Mouse (Mus musculus): ENCODE measurements around the gene Hpn. TPM values are rescaled to one million over a fixed set of nuclear protein-coding genes. Genes with fewer than 3 reads are reported as not detected.

Gene Hpn
- polyA plus RNA-seq, 1 experiment: 4.1 TPM

Other genes with a start within 250 kb of the Hpn start
- 15.1 and 20.1 TPM in 2 replicates for gene Cd22, start 234.9 kb downstream of the Hpn start, polyA plus RNA-seq (2012; rRNA removed)
- gene Mag, start 200.4 kb downstream of the Hpn start, polyA plus RNA-seq (2012; rRNA removed): 0.51 and 1.2 TPM in 2 replicates
- gene Hamp2, start 190.6 kb downstream of the Hpn start, polyA plus RNA-seq (2012; rRNA removed): 0.61 and 0.71 TPM in 2 replicates
- gene Hamp, start 171.3 kb downstream of the Hpn start, polyA plus RNA-seq (2012; rRNA removed): 1.7 and 3.2 TPM in 2 replicates
- 55.1 and 74.9 TPM in 2 replicates for gene Usf2, start 158.5 kb downstream of the Hpn start, polyA plus RNA-seq (2012; rRNA removed)
- gene Lsr, start 141.8 kb downstream of the Hpn start, polyA plus RNA-seq (2012; rRNA removed): 392 and 435 TPM in 2 replicates
- gene Fam187b, start 141.5 kb downstream of the Hpn start, polyA plus RNA-seq (2012; rRNA removed): 12.1 and 13.5 TPM in 2 replicates
- 49.2 and 54.5 TPM in 2 replicates for gene Fxyd5, start 72.8 kb downstream of the Hpn start, polyA plus RNA-seq (2012; rRNA removed)
- 2.6 and 4.2 TPM in 2 replicates for gene Fxyd7, start 63.8 kb downstream of the Hpn start, polyA plus RNA-seq (2012; rRNA removed)
- gene Fxyd1, start 58.1 kb downstream of the Hpn start, polyA plus RNA-seq (2012; rRNA removed): 80.0 and 106 TPM in 2 replicates
- gene Lgi4, start 55.9 kb downstream of the Hpn start, polyA plus RNA-seq (2012; rRNA removed): 2.9 and 3.5 TPM in 2 replicates
- gene Fxyd3, start 38.6 kb downstream of the Hpn start, polyA plus RNA-seq (2012; rRNA removed): 46.5 and 63.0 TPM in 2 replicates
- 14.0 and 15.5 TPM in 2 replicates for gene Scn1b, start 11.7 kb upstream of the Hpn start, polyA plus RNA-seq (2012; rRNA removed)
- gene Gramd1a, start 40.6 kb upstream of the Hpn start, polyA plus RNA-seq (2012; rRNA removed): 45.0 and 47.4 TPM in 2 replicates
- not detected in 2 replicates for gene Scgb2b2, start 175.2 kb upstream of the Hpn start, polyA plus RNA-seq (2012; rRNA removed)
- gene Scgb1b2, start 176.5 kb upstream of the Hpn start, polyA plus RNA-seq (2012; rRNA removed): not detected in 2 replicates
- not detected in 2 replicates for gene Scgb2b3, start 246.8 kb upstream of the Hpn start, polyA plus RNA-seq (2012; rRNA removed)

Measured in large intestine, adult 2 months (tissue).